ENCODE assay signal across 15 mouse cellular contexts in genomic region chr13:100612903-100613302, GRCm38 (mm10). TPM values are rescaled to one million over a fixed set of nuclear protein-coding genes. Genes with fewer than 3 reads are reported as not detected.
DNase-seq lines count a peak whose midpoint lies in the region; ATAC-seq and TF ChIP-seq lines count a peak whose summit lies in the region.
"Had no signal": no experiment of that assay in that cellular context is flagged by ENCODE, and none has a peak within 500 bp of the region (broad histone marks: within the 10 kb centered on the region; RNA-seq: fewer than 3 reads in every experiment).

No protein-coding gene starts in this region.

- H3K9ac ChIP-seq in kidney, postnatal 0 days (ENCODE audit: low read depth, low read length), result no peak overlapping the region
- H3K9ac ChIP-seq in heart, embryonic 12.5 days, result no peak overlapping the region
- H3K9ac ChIP-seq: hindbrain, embryonic 14.5 days; limb, embryonic 15.5 days; stomach, embryonic 15.5 days had no signal

- no peak for ATAC-seq in kidney, postnatal 0 days (replicated peaks; ENCODE audit: low FRiP score, low read depth)
- ATAC-seq in heart, embryonic 12.5 days (ENCODE audit: insufficient number of reproducible peaks, low FRiP score), result no peak
- ATAC-seq: forebrain, embryonic 16.5 days had no signal

- no peaks in the 10 kb centered on the region for H3K27me3 ChIP-seq in kidney, postnatal 0 days (ENCODE audit: insufficient read depth, low read length)
- H3K27me3 ChIP-seq in splenic B cell, adult 2 months (ENCODE audit: control insufficient read depth, insufficient read depth, low read length, poor library complexity, severe bottlenecking), result no peaks in the 10 kb centered on the region
- H3K27me3 ChIP-seq in heart, embryonic 12.5 days (replicated peaks), result peaks cover 5% of the 10 kb centered on the region; the same call in 1 of the 2 replicates
- H3K27me3 ChIP-seq: stomach, embryonic 15.5 days had no signal

- TF ChIP-seq CTCF in kidney, postnatal 0 days (IDR thresholded peaks at IDR 0.05; ENCODE audit: low read depth), result peak; percentile 37; the same call in 1 of the 2 replicates

- WGBS in kidney, postnatal 0 days, result 68% methylated on average over 2 of the region's 2 CpGs
- 55% methylated on average over 2 of the region's 2 CpGs for WGBS in heart, embryonic 12.5 days

- no peak overlapping the region for H3K27ac ChIP-seq in kidney, postnatal 0 days
- no peak overlapping the region for H3K27ac ChIP-seq in heart, embryonic 12.5 days (ENCODE audit: poor library complexity, severe bottlenecking)
- H3K27ac ChIP-seq: hindbrain, embryonic 14.5 days; limb, embryonic 15.5 days; stomach, embryonic 15.5 days had no signal

- H3K4me3 ChIP-seq in kidney, postnatal 0 days (replicated peaks; ENCODE audit: low read depth, low read length), result no peak overlapping the region
- no peak overlapping the region for H3K4me3 ChIP-seq in heart, embryonic 12.5 days
- H3K4me3 ChIP-seq: limb, embryonic 15.5 days; stomach, embryonic 15.5 days had no signal

- H3K9me3 ChIP-seq in kidney, postnatal 0 days (replicated peaks; ENCODE audit: low read length), result no peaks in the 10 kb centered on the region
- H3K9me3 ChIP-seq in heart, embryonic 12.5 days (replicated peaks), result peaks cover 1% of the 10 kb centered on the region
- H3K9me3 ChIP-seq: limb, embryonic 15.5 days; stomach, embryonic 15.5 days had no signal

- no peak for DNase-seq in kidney, postnatal 0 days (ENCODE audit: low spot score)
- no peak for DNase-seq in kidney, adult 18-20 months
- DNase-seq in thymus, postnatal 14 days, result peak; percentile 19
- no peak for DNase-seq in thymus, postnatal 10 days (ENCODE audit: low spot score in 2 of 2)
- DNase-seq in MEL-GATA-1-ER (ENCODE audit: extremely low read depth, low read depth), result peak; percentile 16
- peak; percentile 29 for DNase-seq in splenic B cell, adult 2 months (ENCODE audit: low read depth, low spot score)
- DNase-seq in urinary bladder, postnatal 36 days (ENCODE audit: low spot score in 2 of 2), result no peak
- DNase-seq: adrenal gland, adult 2 months; gastrocnemius, postnatal 25 days; kidney, postnatal 14 days had no signal

- H3K4me1 ChIP-seq in kidney, postnatal 0 days (replicated peaks; ENCODE audit: insufficient read depth, low read length), result no peaks in the 10 kb centered on the region
- no peaks in the 10 kb centered on the region for H3K4me1 ChIP-seq in heart, embryonic 12.5 days (replicated peaks)

- H3K36me3 ChIP-seq in kidney, postnatal 0 days (ENCODE audit: insufficient read depth, low read length), result 0 out of 2 replicates have a peak, but pooled peaks cover 2% of the 10 kb centered on the region
- H3K36me3 ChIP-seq in splenic B cell, adult 2 months (ENCODE audit: control insufficient read depth, insufficient read depth, low read length, poor library complexity, severe bottlenecking), result peaks cover 8% of the 10 kb centered on the region
- peaks cover 8% of the 10 kb centered on the region for H3K36me3 ChIP-seq in heart, embryonic 12.5 days

- no peak overlapping the region for H3K4me2 ChIP-seq in kidney, postnatal 0 days (ENCODE audit: low read length)
- no peak overlapping the region for H3K4me2 ChIP-seq in heart, embryonic 12.5 days
- H3K4me2 ChIP-seq: hindbrain, embryonic 14.5 days; limb, embryonic 15.5 days; stomach, embryonic 15.5 days had no signal

RNA-seq across cellular contexts. Expression of gene Marveld2, which starts 3.9 kb away (rescaled TPM):
- polyA plus RNA-seq in kidney, postnatal 0 days (2015; fragmentation: Nextera tagmentation; extraction: Ambion mirVana), result 17.0 TPM in 2 replicates
- polyA plus RNA-seq in heart, embryonic 12.5 days (2016; fragmentation: Nextera tagmentation; extraction: Ambion mirVana), result 3.6 and 4.4 TPM in 2 replicates

RNA-seq across cellular contexts. Expression of gene Ak6, which starts 37.9 kb away (rescaled TPM):
- polyA plus RNA-seq in kidney, postnatal 0 days (2015; fragmentation: Nextera tagmentation; extraction: Ambion mirVana), result 257 TPM in 2 replicates
- 216 and 219 TPM in 2 replicates for polyA plus RNA-seq in heart, embryonic 12.5 days (2016; fragmentation: Nextera tagmentation; extraction: Ambion mirVana)

RNA-seq across cellular contexts. Expression of gene Rad17, which starts 37.9 kb away (rescaled TPM):
- 18.6 and 19.7 TPM in 2 replicates for polyA plus RNA-seq in kidney, postnatal 0 days (2015; fragmentation: Nextera tagmentation; extraction: Ambion mirVana)
- polyA plus RNA-seq in heart, embryonic 12.5 days (2016; fragmentation: Nextera tagmentation; extraction: Ambion mirVana), result 27.3 and 28.7 TPM in 2 replicates

RNA-seq across cellular contexts. Expression of gene Taf9, which starts 38.5 kb away (rescaled TPM):
- polyA plus RNA-seq in kidney, postnatal 0 days (2015; fragmentation: Nextera tagmentation; extraction: Ambion mirVana), result 17.0 and 17.4 TPM in 2 replicates
- 9.7 and 11.3 TPM in 2 replicates for polyA plus RNA-seq in heart, embryonic 12.5 days (2016; fragmentation: Nextera tagmentation; extraction: Ambion mirVana)
- polyA plus RNA-seq: adrenal gland, adult 2 months had no signal

RNA-seq across cellular contexts. Expression of gene Ccdc125, which starts 56.6 kb away (rescaled TPM):
- 6.1 and 6.8 TPM in 2 replicates for polyA plus RNA-seq in kidney, postnatal 0 days (2015; fragmentation: Nextera tagmentation; extraction: Ambion mirVana)
- polyA plus RNA-seq in heart, embryonic 12.5 days (2016; fragmentation: Nextera tagmentation; extraction: Ambion mirVana), result 4.6 and 4.8 TPM in 2 replicates

Comparison
In these comparisons a context has a peak if more than half of its experiments do, and no peak if none do; other contexts are left out.
1. DNase-seq: peak in thymus, postnatal 14 days (single experiment), MEL-GATA-1-ER (single experiment) and splenic B cell, adult 2 months (single experiment); none in kidney, postnatal 0 days (single experiment), kidney, adult 18-20 months (single experiment), thymus, postnatal 10 days (0 of 2) and urinary bladder, postnatal 36 days (0 of 2).